Mouse (Mus musculus) heart, adult 18-20 months (tissue): ENCODE data around the gene Smarcad1. TPM values are rescaled to one million over a fixed set of nuclear protein-coding genes. Genes with fewer than 3 reads are reported as not detected.
"Not testable (repeated sequence)": the region's sequence is repeated elsewhere in the genome, so short reads cannot be mapped to it uniquely, and the experiment has no call there.

Experiments
- DNase-seq, 2 experiments: peaks; one replicate each; pipeline ENCODE4 v3.0.0; 2021 to 2022; ENCODE audit warnings: mixed read lengths in 1 of 2
- long read RNA-seq, 2 experiments: library from polyadenylated mRNA; stranded (forward); transcript quantifications; one replicate each; pipeline ENCODE4 v2.0.0; 2021
- total RNA-seq, 2 experiments: library from RNA; stranded (reverse); gene quantifications; 2 replicates each; pipeline ENCODE4 v1.2.3; 2021

The Smarcad1 gene
- total RNA-seq: 10 to 100 TPM; 15.0 to 18.1 TPM
- long read RNA-seq, experiment 1, partial matches to known transcripts: 0 of 2 reads
- long read RNA-seq, experiment 1, other reads (novel, unspliced or antisense): 1 of 2 reads
- long read RNA-seq, experiment 2, partial matches to known transcripts: 3 of 3 reads
- long read RNA-seq, experiment 2, other reads (novel, unspliced or antisense): 0 of 3 reads

DNA sequence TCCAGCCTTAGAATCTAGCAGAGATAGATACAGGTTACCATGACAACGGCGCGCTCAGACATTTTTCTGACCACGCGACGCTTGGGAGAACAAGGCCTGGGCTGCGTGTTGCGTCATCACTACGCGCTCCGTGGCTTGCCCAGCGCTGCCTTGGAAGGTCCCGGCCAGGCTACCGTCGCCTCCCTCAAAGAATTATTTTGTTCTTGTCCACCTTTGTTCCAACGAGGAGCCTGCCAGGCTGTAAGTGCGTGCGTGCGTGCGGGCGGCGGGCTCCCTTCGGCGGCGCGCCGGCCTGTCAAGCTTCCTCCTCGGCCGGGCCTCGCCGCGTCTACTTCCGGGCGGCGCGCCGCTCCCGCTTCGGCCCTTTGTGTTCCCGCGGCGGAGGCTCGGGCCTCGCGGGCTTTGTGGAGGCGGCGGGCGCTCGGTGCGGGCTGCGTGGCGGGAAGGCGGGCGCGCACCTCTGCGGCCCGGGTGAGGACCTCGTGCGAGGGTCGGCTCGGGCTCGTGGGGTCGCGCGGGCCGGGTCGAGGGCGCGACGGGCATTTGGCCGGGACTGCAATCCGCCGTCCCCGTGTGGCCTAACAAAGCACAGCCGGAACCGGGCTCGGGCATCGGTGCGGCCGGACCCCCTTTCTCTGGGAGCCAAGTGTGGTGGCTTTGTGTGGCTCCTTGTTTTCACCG lies at the start of gene Smarcad1:
TSS of gene Smarcad1 (plus strand) at position 93 of the 681 bp plus-strand sequence.
- DNase-seq: peak; percentile 93

DNA sequence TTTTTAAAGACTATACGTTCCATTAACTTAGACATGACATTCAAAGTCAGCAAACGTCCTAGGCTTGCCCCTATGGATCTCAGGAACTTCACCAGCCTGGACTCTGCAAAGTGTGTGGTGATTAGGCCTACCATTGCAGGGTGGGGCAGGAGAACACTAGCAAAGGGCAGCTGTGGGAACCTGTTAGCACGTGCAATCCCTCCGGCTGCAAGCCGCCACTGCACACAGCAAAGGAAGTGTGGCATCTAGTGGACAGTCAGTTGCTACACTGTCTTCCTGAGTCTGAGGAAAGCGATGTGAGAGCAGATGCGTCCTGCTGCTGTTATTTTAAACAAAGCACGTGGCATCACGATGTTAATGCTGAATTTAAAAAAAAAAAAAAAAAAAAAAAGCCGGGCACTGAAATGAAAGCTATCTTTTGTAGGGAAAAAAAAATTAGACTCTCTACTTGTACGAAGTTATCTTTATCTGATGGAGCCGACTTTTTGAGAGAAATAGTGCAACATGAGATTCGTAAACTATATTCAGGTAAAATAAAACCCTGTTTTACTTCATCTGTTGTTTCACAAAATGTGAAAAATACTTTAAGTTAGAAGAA lies 45.5 kb upstream of the Smarcad1 start:
- no peak for DNase-seq

DNA sequence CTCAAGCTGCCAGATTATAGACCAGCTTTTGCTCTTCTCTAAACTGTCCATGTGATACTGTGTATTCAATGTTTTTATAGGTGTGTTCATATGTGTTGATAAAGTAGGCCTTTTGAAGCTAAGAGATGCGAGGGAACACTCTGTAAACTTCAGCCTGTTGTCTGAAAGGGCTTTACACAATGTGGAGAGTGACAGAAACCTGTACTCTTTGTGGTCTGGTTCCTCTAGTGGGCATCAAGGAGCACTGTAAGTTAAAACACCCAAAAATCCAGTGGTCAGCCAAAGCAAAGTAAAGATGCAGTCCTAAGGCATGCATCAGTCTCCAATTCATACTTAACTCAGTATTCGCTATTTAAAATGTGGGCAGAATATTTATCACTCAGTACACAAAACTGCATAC lies 44.6 kb upstream of the Smarcad1 start:
- no peak for DNase-seq

DNA sequence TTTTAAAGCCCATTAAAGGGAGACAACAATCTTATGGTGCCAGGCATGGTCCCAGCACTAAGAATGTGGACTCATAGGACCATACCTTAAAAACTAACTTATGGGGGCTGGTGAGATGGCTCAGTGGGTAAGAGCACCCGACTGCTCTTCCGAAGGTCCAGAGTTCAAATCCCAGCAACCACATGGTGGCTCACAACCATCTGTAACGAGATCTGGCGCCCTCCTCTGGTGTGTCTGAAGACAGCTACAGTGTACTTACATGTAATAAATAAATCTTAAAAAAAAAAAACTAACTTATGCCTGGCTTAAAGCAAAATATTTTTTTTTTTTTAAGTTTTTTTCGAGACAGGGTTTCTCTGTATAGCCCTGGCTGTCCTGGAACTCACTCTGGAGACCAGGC lies 41.6 kb upstream of the Smarcad1 start:
- not testable (repeated sequence) for DNase-seq

DNA sequence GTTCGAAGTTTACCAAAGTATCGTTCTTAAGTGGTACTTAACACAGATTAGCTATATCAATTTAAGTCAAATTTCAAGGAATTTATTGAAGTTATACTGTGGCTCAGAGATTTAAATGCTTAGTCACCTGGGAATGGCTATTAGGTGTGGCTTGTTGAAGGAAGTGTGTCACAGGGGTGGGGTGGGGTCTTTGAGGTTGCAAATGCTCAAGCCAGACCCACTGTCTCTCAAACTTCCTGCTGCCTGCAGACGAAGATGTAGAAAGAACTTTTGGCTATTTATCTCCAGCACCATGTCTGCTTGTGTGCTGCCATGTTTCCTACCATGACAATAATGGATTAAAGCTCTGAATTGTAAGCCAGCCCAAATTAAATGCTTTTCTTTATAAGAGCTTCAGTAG lies 40.2 kb upstream of the Smarcad1 start:
- no peak for DNase-seq

DNA sequence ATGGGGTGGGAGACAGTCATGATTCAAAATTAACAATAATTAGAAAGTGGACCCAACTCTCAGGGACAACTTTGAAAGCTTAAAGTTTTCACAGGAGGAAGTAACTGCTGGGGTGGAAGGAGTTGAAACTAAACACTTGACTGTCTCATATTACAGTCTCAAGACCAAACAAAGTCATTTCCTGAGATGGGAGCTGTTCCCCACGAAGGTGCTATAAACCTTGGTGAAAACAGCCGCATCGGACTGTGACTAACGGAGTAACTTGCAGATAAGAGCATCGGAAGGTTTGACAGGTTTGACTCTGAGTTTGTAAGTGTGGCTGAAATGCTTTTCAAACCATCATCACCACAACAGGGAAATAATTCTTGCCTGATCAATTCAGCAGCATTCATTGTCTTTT lies 33.5 kb upstream of the Smarcad1 start:
- DNase-seq: no peak

DNA sequence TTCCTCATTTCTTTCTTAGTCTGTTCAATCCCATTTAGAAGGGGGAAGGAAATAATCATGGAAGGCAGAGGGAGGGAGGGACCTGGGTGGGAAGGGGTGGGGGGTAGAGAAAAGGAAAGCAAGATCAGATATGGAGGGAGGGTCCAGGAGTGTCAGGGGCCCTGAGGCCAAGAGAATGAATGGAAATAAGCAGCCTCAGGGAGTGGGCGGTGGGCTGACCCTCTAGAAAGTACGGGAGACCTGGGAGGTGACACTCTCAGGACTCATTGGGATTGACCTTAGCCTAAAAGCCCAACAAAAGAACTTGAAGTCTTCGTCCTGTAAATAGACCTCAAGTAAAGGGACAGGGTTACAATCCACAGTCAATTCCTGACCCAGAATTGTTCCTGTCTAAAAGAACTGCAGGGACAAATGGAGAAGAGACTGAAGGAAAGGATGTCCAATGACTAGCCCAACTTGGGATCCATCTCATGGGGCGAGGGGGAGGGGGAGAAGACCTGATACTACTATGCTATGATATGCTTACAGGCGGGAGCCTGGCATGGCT lies 30.9 kb upstream of the Smarcad1 start:
- no peak for DNase-seq

DNA sequence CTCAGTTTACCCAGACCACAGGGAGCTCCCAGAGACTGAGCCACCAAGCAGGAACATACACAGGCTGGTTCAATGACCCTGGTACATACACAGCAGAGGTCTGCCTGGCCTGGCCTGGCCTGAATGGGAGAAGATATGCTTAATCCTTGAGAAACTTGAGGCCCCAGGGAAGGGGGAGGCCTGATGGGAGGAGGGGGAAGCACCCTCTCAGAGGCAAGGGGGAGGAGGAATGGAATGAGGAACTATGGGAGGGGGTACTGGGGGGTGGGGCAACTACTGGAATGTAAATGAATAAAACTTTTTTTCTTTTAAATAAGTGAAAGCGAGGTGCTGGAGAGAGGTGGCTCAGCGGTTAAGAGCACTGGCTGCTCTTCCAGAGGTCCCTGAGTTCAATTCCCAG lies 30.2 kb upstream of the Smarcad1 start:
- DNase-seq: no peak

DNA sequence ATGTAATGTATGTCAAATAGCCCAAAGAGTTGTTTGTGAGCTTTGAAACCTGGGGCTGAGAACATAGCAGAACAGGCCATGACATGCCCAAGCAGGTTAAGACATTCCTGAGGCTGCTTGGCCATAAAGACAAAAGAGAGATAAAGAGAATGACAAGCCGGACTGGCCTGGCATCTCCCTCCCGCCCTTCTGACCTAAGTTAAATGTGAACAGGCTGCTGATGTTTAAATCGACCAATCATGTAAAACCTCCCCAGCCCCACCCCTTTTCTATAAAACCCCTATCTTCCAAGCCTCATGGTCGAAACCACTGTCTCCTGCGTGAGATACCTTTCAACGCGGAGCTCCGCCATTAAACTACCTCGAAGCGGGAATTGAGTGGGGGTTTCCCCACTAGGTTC lies 24.8 kb upstream of the Smarcad1 start:
- DNase-seq: no peak

DNA sequence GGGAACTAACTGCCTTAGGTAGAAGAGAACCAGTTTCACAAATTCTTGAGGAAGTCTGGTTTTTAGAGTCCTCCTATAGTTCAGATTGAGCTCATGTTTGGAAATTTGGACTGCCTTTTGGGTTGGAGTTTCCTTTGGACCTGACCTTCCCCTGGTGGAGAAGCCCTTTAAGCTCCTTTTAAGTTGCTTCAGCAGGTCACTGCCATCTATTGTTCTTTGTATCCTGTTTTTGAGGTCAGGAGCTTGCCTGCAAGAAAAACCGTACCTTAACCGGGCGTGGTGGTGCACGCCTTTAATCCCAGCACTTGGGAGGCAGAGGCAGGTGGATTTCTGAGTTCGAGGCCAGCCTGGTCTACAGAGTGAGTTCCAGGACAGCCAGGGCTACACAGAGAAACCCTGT lies 23.4 kb upstream of the Smarcad1 start:
- not testable (repeated sequence) for DNase-seq

DNA sequence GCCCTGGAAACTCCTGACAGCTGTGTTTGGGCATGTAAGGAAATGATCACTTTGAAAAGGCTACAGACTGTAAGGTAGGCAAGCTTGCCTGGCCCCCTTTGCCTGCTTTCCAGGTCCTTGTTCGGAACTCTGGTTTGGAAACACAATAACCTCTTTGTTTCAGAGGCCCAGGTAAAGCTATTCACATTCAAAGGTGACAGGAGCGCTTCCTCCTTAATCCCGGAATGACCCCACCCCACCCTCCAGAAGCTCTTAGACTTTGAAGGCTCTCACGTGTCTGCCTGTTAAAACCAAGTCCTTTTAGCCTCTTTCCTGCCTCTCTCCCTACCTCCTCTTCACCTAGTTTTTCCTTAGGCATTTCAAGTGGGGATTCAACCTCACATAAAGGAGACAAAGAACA lies 20.5 kb upstream of the Smarcad1 start:
- no peak for DNase-seq

DNA sequence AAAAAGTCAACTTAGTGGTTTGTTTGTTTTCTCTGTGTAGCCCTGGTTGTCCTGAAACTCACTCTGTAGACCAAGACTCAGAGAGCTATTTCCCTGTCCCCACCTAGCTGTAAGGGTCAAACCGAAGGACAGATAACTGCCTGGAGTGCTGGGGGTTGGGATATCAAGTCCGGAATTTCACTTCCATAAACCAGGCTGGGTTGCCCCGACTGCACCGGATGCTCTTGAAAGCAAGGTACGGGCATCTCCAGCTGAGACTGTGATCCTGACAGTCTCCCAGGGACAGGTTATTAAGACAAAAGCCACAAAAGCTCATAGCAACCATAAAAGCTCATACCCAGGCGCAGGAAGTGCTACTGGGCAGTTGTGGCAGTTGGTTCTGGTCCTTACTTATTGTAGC lies 19.3 kb upstream of the Smarcad1 start:
- no peak for DNase-seq

DNA sequence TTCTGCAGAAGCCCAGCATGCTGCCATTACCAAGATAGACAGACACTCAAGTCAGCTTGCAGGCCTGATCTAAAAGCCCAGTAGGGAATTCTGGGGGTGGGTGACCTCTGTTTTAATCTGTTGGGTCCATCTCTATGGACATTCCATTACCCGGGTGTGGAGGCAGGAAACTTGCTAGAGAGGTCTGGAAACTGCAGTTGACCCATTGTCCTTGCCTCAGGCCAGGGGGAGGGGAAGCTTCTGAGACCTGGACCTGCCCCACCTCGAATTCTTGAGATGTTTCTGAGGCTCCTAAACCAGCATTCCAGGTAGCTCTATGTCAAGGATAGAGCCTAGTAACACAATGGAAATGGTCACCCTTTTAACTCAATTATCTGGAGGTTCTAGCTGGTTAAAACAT lies 17.7 kb upstream of the Smarcad1 start:
- no peak for DNase-seq

DNA sequence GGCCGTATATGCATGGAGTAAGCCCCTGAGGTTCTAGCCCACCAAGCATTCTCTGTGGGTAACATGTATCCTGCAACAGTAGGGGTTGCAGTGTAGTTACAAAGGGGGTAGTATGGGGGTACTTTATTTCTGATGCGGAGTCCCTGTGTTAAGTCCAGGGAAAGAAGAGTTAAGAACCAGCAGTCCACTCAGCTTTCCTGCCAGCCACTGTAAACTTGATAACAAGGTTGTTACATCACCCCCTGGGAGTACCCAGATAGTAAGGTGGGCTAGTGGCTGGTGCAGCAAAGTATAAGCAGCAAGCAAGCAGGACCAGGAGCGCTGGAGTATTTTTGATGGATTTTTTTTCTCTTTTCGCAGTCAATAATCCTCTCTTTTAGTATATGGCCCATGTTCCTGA lies 17.3 kb upstream of the Smarcad1 start:
- DNase-seq: no peak

DNA sequence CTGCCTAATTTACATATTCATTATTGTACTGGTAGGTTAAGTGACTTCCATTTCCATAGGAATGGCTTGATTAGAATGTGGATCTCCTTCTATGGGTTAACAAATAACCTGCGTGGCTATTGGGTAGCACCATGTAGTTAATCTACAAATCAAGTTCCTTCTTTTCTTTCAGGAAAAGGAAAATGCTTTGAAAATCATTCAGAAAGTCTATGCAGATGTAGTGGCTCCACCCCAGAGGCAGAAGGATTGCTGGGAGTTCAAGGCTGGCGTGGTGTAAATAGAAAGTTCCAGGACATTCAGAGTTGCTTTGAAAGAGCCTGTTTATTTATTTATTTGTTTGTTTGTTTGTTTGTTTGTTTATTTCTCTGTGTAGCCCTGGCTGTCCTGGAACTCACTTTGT lies 7.7 kb upstream of the Smarcad1 start:
- no peak for DNase-seq

DNA sequence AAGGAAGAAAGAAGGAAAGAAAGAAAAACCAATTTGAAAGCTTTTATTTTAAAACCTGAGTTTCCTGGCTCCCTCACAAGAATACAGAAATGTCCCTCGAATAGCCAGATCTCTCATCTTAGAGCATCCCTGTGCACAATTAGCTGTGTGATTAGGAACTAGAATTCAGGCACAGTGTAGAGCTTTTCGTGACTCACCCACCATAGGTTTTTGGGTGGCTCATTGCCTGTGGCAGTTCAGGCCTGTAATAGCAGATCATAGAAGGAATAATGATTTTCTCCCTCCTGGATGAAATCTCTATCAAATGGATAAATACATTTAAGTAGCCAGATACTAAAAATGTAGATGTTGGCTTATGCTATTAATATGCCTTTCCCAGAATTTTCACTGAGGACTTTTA lies 6.9 kb upstream of the Smarcad1 start:
- DNase-seq: no peak

DNA sequence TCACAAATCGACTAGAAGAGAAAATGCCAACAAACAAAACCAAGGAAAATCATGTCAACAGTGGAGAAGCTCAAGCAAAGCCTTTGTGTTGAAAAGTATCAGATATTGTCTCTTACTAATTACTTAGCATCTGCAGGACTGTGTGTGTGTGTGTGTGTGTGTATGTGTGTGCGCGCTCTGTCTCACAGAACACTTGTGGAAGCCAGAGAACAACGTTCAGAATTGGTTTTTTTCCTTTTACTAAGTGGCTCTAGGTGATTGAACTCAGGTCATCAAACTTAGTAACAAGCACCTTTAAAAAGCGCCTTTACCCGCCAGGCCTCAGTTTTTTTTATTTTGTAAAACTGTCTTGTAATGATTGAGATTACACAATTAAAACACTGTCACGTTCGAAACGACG lies 451 bp upstream of the Smarcad1 start:
- no peak for DNase-seq

DNA sequence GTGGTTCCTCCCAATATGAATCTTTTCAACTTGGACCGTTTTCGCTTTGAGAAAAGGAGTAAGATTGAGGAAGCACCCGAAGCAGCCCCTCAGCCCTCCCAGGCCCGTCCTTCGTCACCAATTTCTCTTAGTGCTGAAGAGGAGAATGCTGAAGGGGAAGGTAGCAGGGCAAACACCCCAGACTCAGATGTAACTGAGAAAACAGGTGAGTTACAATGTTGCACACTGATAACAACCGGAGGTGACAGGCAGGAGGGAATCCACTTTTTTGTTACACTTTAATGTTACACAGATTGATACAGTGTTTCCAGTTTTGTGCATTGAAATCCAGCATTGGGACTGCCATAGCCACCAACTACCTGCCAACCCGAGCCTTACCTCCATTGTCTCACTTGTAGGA lies 858 bp downstream of the Smarcad1 start:
- DNase-seq: no peak

DNA sequence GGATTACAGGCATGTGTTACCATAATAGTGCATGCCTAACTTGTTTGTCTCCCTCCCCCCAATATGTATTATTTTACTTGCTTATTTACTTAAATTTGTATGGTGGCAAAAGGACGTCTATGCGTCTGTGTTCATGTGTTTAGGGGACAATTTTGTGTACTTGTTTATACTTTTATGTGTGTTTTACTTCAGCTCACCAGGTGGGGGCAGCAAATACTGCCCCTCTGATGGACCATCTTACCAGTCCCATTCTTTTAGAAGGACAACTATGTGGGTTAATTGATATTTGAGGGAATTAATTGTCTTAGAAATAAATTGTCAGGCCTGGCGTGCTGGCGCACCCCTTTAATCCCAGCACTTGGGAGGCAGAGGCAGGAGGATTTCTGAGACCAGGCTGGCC lies 6.7 kb downstream of the Smarcad1 start:
- no peak for DNase-seq

DNA sequence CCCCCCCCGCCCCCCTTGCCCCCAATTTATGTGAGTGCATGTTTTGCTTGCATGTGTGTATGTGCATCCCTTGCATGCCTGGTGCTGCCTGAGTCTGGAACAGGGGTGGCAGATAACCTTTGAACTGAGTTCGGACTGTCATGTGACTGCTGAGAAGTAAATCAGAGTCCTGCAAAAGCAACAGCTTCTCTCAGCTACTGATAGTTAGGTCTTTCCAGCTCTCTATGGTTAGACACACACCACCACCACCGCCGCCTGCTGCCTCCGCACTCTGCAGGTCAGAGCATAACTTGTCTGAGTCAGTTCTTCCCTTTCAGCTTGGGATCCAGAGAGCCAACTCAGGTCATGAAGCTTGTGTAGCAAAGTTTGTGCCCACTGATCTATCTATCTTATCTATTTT lies 14.2 kb downstream of the Smarcad1 start:
- DNase-seq: no peak

DNA sequence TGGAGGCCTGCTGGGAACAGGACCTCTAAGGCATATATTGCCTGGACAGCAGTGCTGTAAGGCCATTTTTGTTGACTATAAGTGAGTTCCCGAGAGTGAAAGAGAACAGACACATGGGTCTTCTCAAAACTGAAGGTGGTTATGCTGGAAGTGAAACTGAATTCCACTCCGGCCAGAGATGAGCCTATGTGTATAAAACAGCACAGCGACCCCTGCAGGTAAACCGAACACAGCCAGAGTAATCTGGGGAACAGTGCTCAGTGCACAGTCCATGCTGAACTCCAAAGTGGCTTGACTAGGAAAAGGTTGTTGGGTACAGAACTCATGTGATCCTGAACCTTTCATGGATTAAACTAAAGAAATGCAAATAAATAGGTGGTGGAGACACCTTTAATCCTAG lies 14.8 kb downstream of the Smarcad1 start:
- not testable (repeated sequence) for DNase-seq

DNA sequence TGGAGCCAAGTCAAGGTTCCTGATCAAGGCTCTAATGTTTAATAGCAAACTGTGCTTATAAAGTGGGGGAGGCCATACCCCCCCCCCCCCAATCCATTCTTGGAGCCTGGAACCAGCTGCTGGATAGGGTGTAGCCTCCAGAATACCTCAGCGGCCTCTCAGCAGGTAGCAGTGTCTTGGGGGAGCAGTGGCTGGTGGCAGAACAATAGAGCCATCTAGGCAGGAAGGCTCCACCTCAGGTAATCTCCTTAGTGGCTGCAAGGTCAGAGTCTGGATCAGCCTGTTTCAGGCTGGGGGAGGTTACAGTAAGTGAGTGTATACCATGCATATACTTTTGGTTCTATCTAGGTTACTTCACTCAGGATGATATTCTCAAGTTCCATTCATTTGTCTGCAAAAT lies 18.7 kb downstream of the Smarcad1 start:
- DNase-seq: no peak

DNA sequence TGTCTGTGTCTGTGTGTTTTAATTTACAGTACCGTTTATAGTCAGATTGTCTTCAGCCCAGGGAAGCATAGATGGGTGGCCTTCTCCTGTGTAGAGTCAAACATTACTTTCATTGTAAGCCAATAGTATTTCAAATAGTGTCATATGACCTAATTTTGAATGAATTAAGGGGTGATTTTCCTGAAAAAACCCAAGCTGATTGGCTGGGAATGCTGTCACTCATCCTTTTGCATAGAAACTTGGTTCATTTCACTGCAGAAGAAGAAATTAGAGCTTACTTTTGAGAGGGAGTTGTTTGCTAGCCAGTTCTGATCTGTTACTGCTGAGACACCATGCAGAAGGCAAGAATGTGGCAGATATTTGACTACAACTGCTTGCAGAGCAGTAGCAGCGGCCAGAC lies 32.8 kb downstream of the Smarcad1 start:
- no peak for DNase-seq

DNA sequence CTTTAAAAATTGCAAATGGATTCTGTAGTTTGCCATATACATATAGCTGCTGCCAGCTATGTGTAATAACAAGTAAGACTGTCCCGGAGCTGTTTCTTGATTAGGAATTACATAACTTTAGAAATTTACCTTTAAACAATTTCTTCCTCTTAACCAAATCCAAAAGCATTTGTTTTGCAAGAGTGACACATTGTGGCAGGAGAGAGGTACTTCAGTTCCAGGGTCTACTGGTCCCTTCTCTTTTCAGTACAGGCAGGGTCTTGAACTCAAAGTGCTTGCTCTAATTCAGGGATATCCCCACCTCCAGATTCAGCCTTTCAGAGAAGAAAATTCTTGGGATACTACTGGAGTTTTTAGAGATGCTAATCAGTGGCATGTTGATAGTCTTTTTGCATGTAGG lies 36.8 kb downstream of the Smarcad1 start:
- DNase-seq: no peak
